Mouse (Mus musculus) embryo, embryonic 11 days (tissue): ENCODE results near the gene Col27a1.

ENCODE experiments used
- DNase-seq: peaks from one replicate; pipeline ENCODE4 v3.0.0-alpha.2; 2015

Col27a1 gene

GRCm38 (mm10) chr4:63382676-63383369 is 169.0 kb downstream of the Col27a1 start:
- no peak for DNase-seq

- no peak for DNase-seq
Measured at GRCm38 (mm10) chr4:63383474-63383873, 169.7 kb downstream of the Col27a1 start.

GRCm38 (mm10) chr4:63384262-63384661 is 170.5 kb downstream of the Col27a1 start:
- DNase-seq = no peak
